Mouse (Mus musculus) layer of hippocampus, postnatal 14 days (tissue): ENCODE measurements around the gene Snx9. TPM values are rescaled to one million over a fixed set of nuclear protein-coding genes. Genes with fewer than 3 reads are reported as not detected.

Experiments used
- DNase-seq, 2 experiments: peaks; one replicate each; pipeline ENCODE4 v3.0.0; 2021 to 2022; ENCODE audit warnings: low spot score in 2 of 2, mixed read lengths in 1 of 2
- long read RNA-seq, 2 experiments: library from polyadenylated mRNA; stranded (forward); transcript quantifications; one replicate each; pipeline ENCODE4 v2.0.0; 2021
- total RNA-seq, 2 experiments: library from RNA; stranded (reverse); gene quantifications; 2 replicates each; pipeline ENCODE4 v1.2.3; 2021

The Snx9 gene
- 10 to 100 TPM; 13.4 to 13.7 TPM for total RNA-seq
- long read RNA-seq, experiment 1, transcript Snx9-201 (18 exons, 3,331 nt), result major isoform, 8 of 9 reads
- long read RNA-seq, experiment 1, partial matches to known transcripts, result 0 of 9 reads
- long read RNA-seq, experiment 1, other reads (novel, unspliced or antisense), result 1 of 9 reads
- long read RNA-seq, experiment 2, transcript Snx9-201 (18 exons, 3,331 nt), result major isoform, 14 of 17 reads
- long read RNA-seq, experiment 2, partial matches to known transcripts, result 1 of 17 reads
- long read RNA-seq, experiment 2, other reads (novel, unspliced or antisense), result 2 of 17 reads

- DNase-seq, result peak; percentile 31 to 55
These were observed at the start of gene Snx9 for GRCm38 (mm10) chr17:5841128-5841942. Gene Snx9 (plus strand): TSS chr17:5841329.

GRCm38 (mm10) chr17:5792164-5792791, 48.9 kb upstream of the Snx9 start:
- DNase-seq, result no peak

- DNase-seq, result no peak
These were observed 47.5 kb upstream of the Snx9 start for GRCm38 (mm10) chr17:5793593-5793992.

- DNase-seq, result no peak
These were observed 46.9 kb upstream of the Snx9 start for GRCm38 (mm10) chr17:5794276-5794675.

GRCm38 (mm10) chr17:5795369-5795768, 45.8 kb upstream of the Snx9 start:
- DNase-seq, result no peak

- peak; percentile 72 to 88 for DNase-seq
These were observed 45.3 kb upstream of the Snx9 start for GRCm38 (mm10) chr17:5795878-5796277.

- no peak for DNase-seq
These were observed 43.9 kb upstream of the Snx9 start for GRCm38 (mm10) chr17:5797124-5797760.

GRCm38 (mm10) chr17:5798221-5798801, 42.8 kb upstream of the Snx9 start:
- DNase-seq, result no peak

GRCm38 (mm10) chr17:5798900-5799299, 42.2 kb upstream of the Snx9 start:
- DNase-seq, result no peak

- no peak for DNase-seq
These were observed 41.6 kb upstream of the Snx9 start for GRCm38 (mm10) chr17:5799396-5800021.

- no peak for DNase-seq
These were observed 40.9 kb upstream of the Snx9 start for GRCm38 (mm10) chr17:5800254-5800653.

- no peak for DNase-seq
These were observed 40.1 kb upstream of the Snx9 start for GRCm38 (mm10) chr17:5800824-5801560.

GRCm38 (mm10) chr17:5801761-5802655, 39.1 kb upstream of the Snx9 start:
- no peak for DNase-seq

GRCm38 (mm10) chr17:5802656-5802955, 38.5 kb upstream of the Snx9 start:
- DNase-seq, result no peak

GRCm38 (mm10) chr17:5803229-5804012, 37.7 kb upstream of the Snx9 start:
- DNase-seq, result no peak

GRCm38 (mm10) chr17:5804370-5805150, 36.6 kb upstream of the Snx9 start:
- no peak for DNase-seq

- no peak for DNase-seq
These were observed 35.8 kb upstream of the Snx9 start for GRCm38 (mm10) chr17:5805151-5805834.
